Mouse (Mus musculus) right cerebral cortex, postnatal 10 days (tissue): ENCODE data around the gene Syf2.

Experiments used
- DNase-seq, 2 experiments: peaks; one replicate each; pipeline ENCODE4 v3.0.0; 2021; ENCODE audit warnings: low spot score in 2 of 2

Gene Syf2

DNA sequence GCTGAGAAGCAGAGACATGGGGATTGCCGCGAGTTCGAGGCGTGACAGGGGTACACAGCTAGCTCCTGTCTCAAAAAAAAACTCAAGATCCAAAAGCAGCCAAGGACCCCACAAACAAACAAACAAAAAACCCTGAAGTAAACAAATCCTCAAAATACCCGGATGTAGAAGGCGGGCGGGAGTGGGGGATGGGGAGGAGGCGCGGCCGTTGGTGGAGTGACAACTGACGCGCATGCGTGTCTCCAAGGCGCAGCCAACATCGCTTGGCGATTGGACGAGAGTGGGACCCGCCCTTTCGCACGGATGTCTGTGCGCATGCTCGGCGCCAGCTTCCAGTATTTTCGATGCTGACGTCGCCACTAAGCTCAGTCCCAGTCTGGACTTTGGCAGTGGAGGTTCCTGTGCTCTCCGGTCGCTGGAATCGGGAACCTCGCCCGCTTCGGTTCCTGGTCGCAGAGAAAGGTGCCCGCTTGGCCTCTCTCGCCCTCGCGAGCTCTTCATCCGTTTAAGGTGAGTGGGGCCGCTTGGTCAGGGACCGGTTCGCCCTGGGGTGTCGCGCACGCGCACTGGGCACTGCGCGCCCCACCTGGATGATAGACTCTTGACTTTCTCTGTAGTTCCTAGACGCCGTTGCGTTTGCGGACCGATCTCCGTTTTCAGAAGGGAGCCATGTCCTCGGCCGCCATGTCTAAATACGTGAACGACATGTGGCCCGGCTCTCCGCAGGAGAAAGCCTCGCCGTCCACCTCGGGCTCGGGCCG is 7.3 kb upstream of the Syf2 start, which contains the start of gene Rsrp1:
Gene Rsrp1 (plus strand): TSS at position 335 of the 761 bp plus-strand sequence.
- peak; percentile 99 for DNase-seq

DNA sequence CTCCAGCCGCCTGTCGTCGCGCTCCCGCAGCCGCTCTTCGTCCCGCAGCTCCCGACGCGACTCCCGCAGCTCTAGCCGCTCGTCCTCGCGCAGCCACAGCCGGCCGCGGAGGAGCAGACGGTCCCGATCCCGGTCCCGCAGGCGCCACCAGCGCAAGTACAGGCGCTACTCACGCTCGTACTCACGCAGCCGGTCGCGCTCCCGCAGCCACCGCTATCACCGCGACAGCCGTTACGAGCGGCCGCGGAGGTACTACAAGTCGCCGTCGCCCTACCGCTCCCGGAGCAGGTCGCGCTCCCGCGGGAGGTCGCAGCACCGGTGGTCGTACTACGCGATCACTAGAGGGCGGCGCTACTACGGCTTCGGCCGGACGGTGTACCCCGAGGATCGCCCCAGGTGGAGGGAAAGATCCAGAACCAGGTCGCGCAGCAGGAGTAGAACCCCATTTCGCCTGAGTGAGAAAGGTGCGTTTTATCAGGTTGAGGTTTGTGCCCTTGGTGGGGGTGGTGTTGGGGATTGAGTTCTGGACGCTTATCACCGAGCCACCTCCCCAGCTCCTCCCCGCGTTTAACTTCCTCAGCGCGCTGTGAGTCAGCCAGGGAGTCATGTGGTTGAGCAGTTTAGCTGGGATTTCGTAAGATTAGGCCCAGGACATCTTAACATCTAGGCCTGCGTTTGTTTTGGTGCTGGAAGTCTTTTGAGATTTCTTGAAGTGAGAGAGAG is 6.5 kb upstream of the Syf2 start:
- peak; percentile 54 to 66 for DNase-seq

DNA sequence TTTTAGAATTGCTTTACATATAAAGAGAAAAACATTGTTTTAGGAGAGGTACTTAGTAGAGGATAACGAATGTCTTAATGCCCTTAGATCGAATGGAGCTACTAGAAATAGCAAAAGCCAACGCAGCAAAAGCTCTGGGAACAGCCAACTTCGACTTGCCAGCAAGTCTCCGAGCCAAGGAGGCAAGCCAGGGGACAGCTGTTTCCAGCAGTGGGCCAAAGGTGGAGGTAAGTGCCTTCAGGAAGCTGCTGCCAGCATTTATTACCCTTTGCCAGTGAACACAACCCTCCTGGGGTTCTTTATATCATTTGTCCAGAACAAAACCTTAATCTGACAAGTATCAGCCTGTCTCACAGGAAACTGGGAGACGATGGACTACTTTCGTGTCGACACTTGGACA is 5.5 kb upstream of the Syf2 start:
- no peak for DNase-seq

- DNase-seq: no peak
Measured at GRCm38 (mm10) chr4:134927815-134928463, 2.8 kb upstream of the Syf2 start.

DNA sequence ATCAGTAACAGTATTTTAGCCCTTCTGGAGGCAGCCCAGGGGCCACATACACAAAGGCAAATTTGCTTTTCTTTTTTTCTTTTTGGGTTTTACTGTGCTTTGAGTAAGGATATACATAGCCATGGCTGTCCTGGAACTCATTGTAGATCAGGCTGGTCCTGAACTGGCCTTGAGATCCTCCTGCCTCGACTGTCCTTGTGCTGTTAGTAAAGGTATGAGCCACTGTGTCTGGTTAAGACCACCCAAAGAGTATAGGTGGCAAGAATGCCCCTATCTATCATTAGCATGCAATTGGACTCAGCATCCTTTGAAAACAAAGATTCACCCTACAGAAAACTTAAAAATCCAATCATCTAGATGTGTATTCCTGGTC is 2.2 kb upstream of the Syf2 start:
- no peak for DNase-seq

DNA sequence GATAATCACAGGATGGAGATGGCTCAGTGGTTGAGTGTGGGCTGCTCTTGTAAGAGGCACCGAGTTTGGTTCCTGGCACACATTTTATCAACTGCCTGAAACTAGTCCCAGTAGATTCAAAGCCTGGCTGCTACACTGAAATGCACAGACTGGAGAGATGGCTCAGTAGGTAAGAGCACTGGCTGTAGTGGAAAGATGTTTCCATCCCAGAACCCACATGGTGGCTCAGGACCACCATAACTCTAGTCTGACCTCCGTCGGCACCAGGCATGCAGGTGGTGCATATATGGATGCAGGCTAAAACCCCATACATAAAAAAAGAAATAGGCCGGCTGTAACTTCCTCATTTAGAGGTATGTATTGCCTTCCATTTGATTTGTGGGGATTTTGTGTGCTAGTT is 1.2 kb upstream of the Syf2 start:
- DNase-seq: no peak

DNA sequence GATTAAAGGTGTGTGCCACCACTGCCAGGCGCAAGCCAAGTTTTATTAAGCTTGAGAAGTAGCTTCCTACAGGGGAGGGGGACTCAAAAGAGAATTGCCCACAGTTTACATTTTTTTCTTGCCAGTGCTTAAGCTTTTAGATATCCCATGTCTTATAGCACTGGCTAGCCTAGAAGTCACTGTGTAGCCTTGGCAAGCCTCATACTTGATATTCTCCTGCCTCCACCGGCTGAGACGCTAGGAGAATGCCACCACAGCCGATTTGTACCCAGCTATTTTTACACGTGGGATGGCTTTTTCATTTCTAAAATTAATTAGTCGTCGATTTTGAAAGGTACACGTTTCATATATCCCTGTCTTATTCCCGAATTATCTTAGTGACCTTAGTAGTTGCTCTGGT is 508 bp upstream of the Syf2 start:
- no peak for DNase-seq

DNA sequence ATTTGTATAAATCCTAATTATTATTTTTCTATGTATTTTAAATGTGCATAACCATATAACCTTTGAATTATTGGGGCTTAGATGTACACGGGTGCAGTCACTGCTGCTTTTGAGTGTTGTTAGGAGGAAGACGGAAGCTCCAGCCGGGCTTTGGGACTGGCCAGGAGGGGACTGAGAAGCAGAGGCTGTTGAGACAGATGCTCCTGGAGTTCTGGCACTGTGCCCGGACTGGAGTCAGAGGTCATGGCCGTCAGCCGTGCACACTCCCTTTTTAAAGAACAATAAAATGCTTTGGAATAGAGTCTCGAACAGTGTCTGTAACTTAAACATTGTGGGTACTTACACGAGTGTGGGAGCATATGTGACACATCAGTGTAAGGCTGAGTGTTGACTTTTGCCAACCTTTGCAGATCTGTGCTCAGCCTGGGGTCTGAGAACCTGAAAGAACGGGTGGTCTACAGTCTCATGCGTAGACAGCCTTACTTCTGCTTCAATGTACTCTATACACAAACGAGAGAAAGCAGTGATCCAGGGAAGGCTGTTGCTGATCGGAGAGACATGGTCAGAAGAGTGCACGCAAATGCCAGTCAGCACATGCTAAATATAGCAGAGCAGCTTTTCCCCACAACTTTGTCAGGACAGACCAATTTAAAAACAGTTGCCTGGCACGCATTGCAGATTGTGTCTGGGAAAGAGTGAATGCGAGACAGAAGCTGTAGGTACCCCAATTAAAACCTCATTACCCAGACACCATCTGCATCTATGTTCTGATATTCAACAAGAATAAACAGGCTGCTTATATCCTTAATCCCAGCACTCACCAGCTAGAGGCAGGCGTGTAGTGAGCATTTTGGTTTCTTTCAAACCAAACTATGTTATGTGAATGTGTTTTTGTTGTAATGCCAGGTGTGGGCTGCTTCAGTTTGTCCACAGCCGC is 6.8 kb downstream of the Syf2 start:
- no peak for DNase-seq

GRCm38 (mm10) chr4:134939900-134940299 is 9.2 kb downstream of the Syf2 start:
- DNase-seq: no peak

GRCm38 (mm10) chr4:134943758-134944538 is 13.2 kb downstream of the Syf2 start:
- DNase-seq: peak; percentile 57 to 60

- peak; percentile 83 for DNase-seq
Measured at GRCm38 (mm10) chr4:134946024-134946744, 15.5 kb downstream of the Syf2 start.

- DNase-seq: peak in 1 of 2 experiments; percentile 46
Measured at GRCm38 (mm10) chr4:134950518-134951091, 19.9 kb downstream of the Syf2 start.

GRCm38 (mm10) chr4:134954461-134954860 is 23.8 kb downstream of the Syf2 start:
- no peak for DNase-seq

DNA sequence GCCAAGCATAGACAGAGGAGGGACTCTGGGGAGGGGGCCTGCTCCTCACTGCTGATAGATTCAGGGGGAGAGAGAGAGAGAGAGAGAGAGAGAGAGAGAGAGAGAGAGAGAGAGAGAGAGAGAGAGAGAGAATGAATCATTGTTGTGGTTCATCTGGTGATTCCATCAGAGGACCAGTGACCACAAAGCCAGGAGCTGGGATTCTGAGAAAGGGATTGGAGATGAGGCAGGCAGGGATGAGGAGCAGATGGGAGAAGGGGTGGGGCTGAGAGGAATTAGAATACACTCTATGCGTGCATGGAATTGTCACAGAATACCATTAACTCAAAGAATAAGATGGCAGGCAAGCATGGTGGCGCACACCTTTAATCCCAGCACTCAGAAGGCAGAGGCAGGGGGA is 24.5 kb downstream of the Syf2 start:
- no peak for DNase-seq

GRCm38 (mm10) chr4:134955845-134956244 is 25.1 kb downstream of the Syf2 start:
- no peak for DNase-seq

GRCm38 (mm10) chr4:134956328-134956727 is 25.6 kb downstream of the Syf2 start:
- peak in 1 of 2 experiments; percentile 71 for DNase-seq

GRCm38 (mm10) chr4:134963021-134963776 is 32.5 kb downstream of the Syf2 start:
- DNase-seq: no peak

- DNase-seq: no peak
Measured at GRCm38 (mm10) chr4:134967887-134968604, 37.3 kb downstream of the Syf2 start.
